Mouse (Mus musculus) lung, postnatal 0 days (tissue): Measurements from ENCODE around the gene Omt2b. TPM values are rescaled to one million over a fixed set of nuclear protein-coding genes. Genes with fewer than 3 reads are reported as not detected.
A peak's percentile ranks its signal among the peaks of the same experiment; 100 is the strongest.
"Not testable (repeated sequence)": the region's sequence is repeated elsewhere in the genome, so short reads cannot be mapped to it uniquely, and the experiment has no call there.

Experiments
- ATAC-seq: fragments of 200-750 bp; cut with Nextera tagmentation; 2 replicates; pipeline ENCODE4 v1.8.0; 2017; ENCODE audit warnings: moderate library complexity
- DNase-seq: peaks from one replicate; pipeline ENCODE4 v3.0.0-alpha.2; 2016; ENCODE audit warnings: low spot score
- H3K27ac ChIP-seq: fragments of 300-500 bp; sonication (generic); 2 replicates; pipeline ENCODE4 v1.5.1; 2014; ENCODE audit warnings: antibody characterized with exemption, mild to moderate bottlenecking, low read length, mixed read lengths
- H3K27me3 ChIP-seq: fragments of 300-500 bp; sonication (generic); replicated peaks from 2 replicates; pipeline ENCODE4 v1.6.1; 2014; ENCODE audit warnings: low read length, mixed read lengths; ENCODE audit not compliant: insufficient read depth
- H3K36me3 ChIP-seq: fragments of 300-500 bp; sonication (generic); 2 replicates; pipeline ENCODE4 v1.6.1; 2014; ENCODE audit warnings: low read length, mixed read lengths; ENCODE audit not compliant: insufficient read depth
- H3K4me1 ChIP-seq: fragments of 300-500 bp; sonication (generic); 2 replicates; pipeline ENCODE4 v1.6.1; 2014; ENCODE audit warnings: antibody characterized with exemption, low read depth, low read length, mixed read lengths; ENCODE audit not compliant: insufficient read depth
- H3K4me2 ChIP-seq: fragments of 300-500 bp; sonication (generic); replicated peaks from 2 replicates; pipeline ENCODE4 v1.6.1; 2014; ENCODE audit warnings: low read depth, mild to moderate bottlenecking, low read length, moderate library complexity, mixed read lengths
- H3K4me3 ChIP-seq: fragments of 300-500 bp; sonication (generic); 2 replicates; pipeline ENCODE4 v1.5.1; 2014; ENCODE audit warnings: low read depth, low read length
- H3K9ac ChIP-seq: fragments of 300-500 bp; sonication (generic); replicated peaks from 2 replicates; pipeline ENCODE4 v1.6.1; 2014; ENCODE audit warnings: low read depth, mild to moderate bottlenecking
- H3K9me3 ChIP-seq: fragments of 300-500 bp; sonication (generic); 2 replicates; pipeline ENCODE4 v1.6.1; 2016; ENCODE audit warnings: low read length, mixed read lengths
- CTCF ChIP-seq: IDR thresholded peaks from 2 replicates; pipeline ENCODE4 v1.5.1; 2016; ENCODE audit warnings: antibody characterized with exemption, mild to moderate bottlenecking
- EP300 ChIP-seq: IDR thresholded peaks from 2 replicates; pipeline ENCODE4 v1.6.1; 2016; ENCODE audit warnings: antibody characterized with exemption, mild to moderate bottlenecking, control low read depth
- WGBS: fragments of 180-500 bp; shearing (Covaris S2); extraction: QIAGEN DNeasy Blood & Tissue Kit; methylation state at CpG from one replicate; pipeline ENCODE4 v1.1.7; 2014; 5-methylcytosine and 5-hydroxymethylcytosine counted together
- polyA plus RNA-seq: library from polyadenylated mRNA; unstranded; fragments of >200 nt; fragmentation: Nextera tagmentation; extraction: Ambion mirVana; gene quantifications from 2 replicates; pipeline ENCODE4 v1.2.1, GENCODE M21; 2015

Omt2b gene
- polyA plus RNA-seq, 1 experiment from 2014 or later: not detected

- not testable (repeated sequence) for H3K9ac ChIP-seq, H3K4me1 ChIP-seq, ATAC-seq, H3K27ac ChIP-seq, H3K27me3 ChIP-seq, H3K9me3 ChIP-seq, H3K4me3 ChIP-seq, H3K36me3 ChIP-seq, H3K4me2 ChIP-seq
- WGBS: 16% methylated on average over 8 of the region's 8 CpGs
- peak; percentile 80 for TF ChIP-seq CTCF
- peak; percentile 28 for DNase-seq
Measured at GRCm38 (mm10) chr9:78340324-78340723, 12.9 kb downstream of the Omt2b start.

- not testable (repeated sequence) for ATAC-seq, H3K9ac ChIP-seq, DNase-seq, H3K27ac ChIP-seq, H3K36me3 ChIP-seq, H3K4me3 ChIP-seq, H3K27me3 ChIP-seq, H3K9me3 ChIP-seq, H3K4me1 ChIP-seq, H3K4me2 ChIP-seq
- 90% methylated on average over 4 of the region's 4 CpGs for WGBS
Measured at GRCm38 (mm10) chr9:78342494-78342893, 15.1 kb downstream of the Omt2b start.

- WGBS: 88% methylated on average over 9 of the region's 9 CpGs
- not testable (repeated sequence) for ATAC-seq, H3K36me3 ChIP-seq, H3K9me3 ChIP-seq, H3K27me3 ChIP-seq, H3K4me2 ChIP-seq, H3K4me1 ChIP-seq, H3K27ac ChIP-seq, H3K4me3 ChIP-seq, H3K9ac ChIP-seq, DNase-seq
Measured at GRCm38 (mm10) chr9:78343055-78343454, 15.7 kb downstream of the Omt2b start.

- ATAC-seq, H3K9me3 ChIP-seq: not testable (repeated sequence)
- 35% methylated on average over 4 of the region's 4 CpGs for WGBS
Measured at GRCm38 (mm10) chr9:78345235-78345634, 17.8 kb downstream of the Omt2b start.

GRCm38 (mm10) chr9:78347004-78347403 lies 19.6 kb downstream of the Omt2b start:
- Histone ChIP-seq H3K27ac (no peak overlapping the region), H3K4me1 (no peaks in the 10 kb centered on the region), H3K36me3 (no peaks in the 10 kb centered on the region), H3K9ac (no peak overlapping the region), H3K9me3 (no peaks in the 10 kb centered on the region), H3K4me3 (no peak overlapping the region), H3K4me2 (no peak overlapping the region), H3K27me3 (no peaks in the 10 kb centered on the region)
- DNase-seq (peak; percentile 61), ATAC-seq (peak; percentile 89)
- TF ChIP-seq CTCF (no peak), EP300 (no peak)
- WGBS: 49% methylated on average over 3 of the region's 3 CpGs

More at GRCm38 (mm10) chr9:78345235-78345634, 17.8 kb downstream of the Omt2b start:
- not testable (repeated sequence) for H3K27me3 ChIP-seq, H3K27ac ChIP-seq, H3K4me3 ChIP-seq, H3K4me2 ChIP-seq, DNase-seq, H3K36me3 ChIP-seq, H3K9ac ChIP-seq, H3K4me1 ChIP-seq

GRCm38 (mm10) chr9:78348206-78349004 lies 21.0 kb downstream of the Omt2b start:
- H3K4me1 ChIP-seq, H3K27me3 ChIP-seq, H3K36me3 ChIP-seq, H3K4me3 ChIP-seq, DNase-seq, H3K4me2 ChIP-seq, H3K27ac ChIP-seq, ATAC-seq, H3K9ac ChIP-seq, H3K9me3 ChIP-seq: not testable (repeated sequence)
- WGBS: 55% methylated on average over 6 of the region's 6 CpGs

- DNase-seq, H3K27me3 ChIP-seq, H3K4me3 ChIP-seq, H3K4me2 ChIP-seq, H3K9ac ChIP-seq, H3K9me3 ChIP-seq, ATAC-seq, H3K27ac ChIP-seq, H3K36me3 ChIP-seq, H3K4me1 ChIP-seq: not testable (repeated sequence)
- 65% methylated on average over 3 of the region's 3 CpGs for WGBS
Measured at GRCm38 (mm10) chr9:78349141-78349540, 21.8 kb downstream of the Omt2b start.

GRCm38 (mm10) chr9:78350007-78350406 lies 22.6 kb downstream of the Omt2b start:
- not testable (repeated sequence) for H3K4me3 ChIP-seq, H3K9me3 ChIP-seq, H3K27ac ChIP-seq, H3K4me1 ChIP-seq, DNase-seq, H3K27me3 ChIP-seq, H3K4me2 ChIP-seq, H3K36me3 ChIP-seq, H3K9ac ChIP-seq, ATAC-seq
